Mouse (Mus musculus): Measurements from ENCODE around the gene Erich4. TPM values are rescaled to one million over a fixed set of nuclear protein-coding genes. Genes with fewer than 3 reads are reported as not detected.

Gene Erich4
- 0.60 and 1.1 TPM in 2 replicates for polyA plus RNA-seq (2014; fragmentation: Nextera tagmentation; extraction: Ambion mirVana)

DNA sequence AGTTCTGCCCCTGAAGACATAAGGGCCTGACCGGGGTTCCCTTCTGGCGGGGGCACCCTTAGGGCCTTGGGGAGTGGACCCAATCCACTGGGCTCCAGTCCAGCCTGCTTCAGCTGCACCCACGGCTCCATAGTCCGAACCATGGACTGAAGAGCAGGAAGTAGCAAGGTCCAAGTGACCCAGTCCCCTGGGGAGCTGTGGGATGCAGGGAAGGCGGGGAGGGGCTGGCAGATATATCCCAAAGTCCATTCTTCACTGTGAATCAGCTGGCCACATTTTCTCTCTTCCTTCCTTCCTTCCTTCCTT, at the start of gene Erich4:
TSS of gene Erich4 (minus strand) at position 187 of the 306 bp plus-strand sequence.
- Histone ChIP-seq H3K27ac (ENCODE audit: low read depth) (no peak within 1 kb of the TSS), H3K4me2 (ENCODE audit: low read length) (no peak within 1 kb of the TSS), H3K9me3 (ENCODE audit: control insufficient read depth, low read length) (no peaks in the 10 kb centered on the region), H3K9ac (ENCODE audit: low read length) (no peak within 1 kb of the TSS), H3K4me3 (ENCODE audit: low read depth, low read length) (no peak within 1 kb of the TSS), H3K27me3 (replicated peaks; ENCODE audit: control insufficient read depth, insufficient read depth, low read length) (no peaks in the 10 kb centered on the region), H3K36me3 (ENCODE audit: control insufficient read depth, insufficient read depth, low read length) (no peaks in the 10 kb centered on the region), H3K4me1 (replicated peaks; ENCODE audit: control insufficient read depth, insufficient read depth, low read length) (peaks cover 5% of the 10 kb centered on the region)
- WGBS: 83% methylated on average over 5 of the region's 5 CpGs
- no peak for DNase-seq (ENCODE audit: low spot score)
- ATAC-seq (replicated peaks; ENCODE audit: low FRiP score, low TSS enrichment, low read depth): no peak

DNA sequence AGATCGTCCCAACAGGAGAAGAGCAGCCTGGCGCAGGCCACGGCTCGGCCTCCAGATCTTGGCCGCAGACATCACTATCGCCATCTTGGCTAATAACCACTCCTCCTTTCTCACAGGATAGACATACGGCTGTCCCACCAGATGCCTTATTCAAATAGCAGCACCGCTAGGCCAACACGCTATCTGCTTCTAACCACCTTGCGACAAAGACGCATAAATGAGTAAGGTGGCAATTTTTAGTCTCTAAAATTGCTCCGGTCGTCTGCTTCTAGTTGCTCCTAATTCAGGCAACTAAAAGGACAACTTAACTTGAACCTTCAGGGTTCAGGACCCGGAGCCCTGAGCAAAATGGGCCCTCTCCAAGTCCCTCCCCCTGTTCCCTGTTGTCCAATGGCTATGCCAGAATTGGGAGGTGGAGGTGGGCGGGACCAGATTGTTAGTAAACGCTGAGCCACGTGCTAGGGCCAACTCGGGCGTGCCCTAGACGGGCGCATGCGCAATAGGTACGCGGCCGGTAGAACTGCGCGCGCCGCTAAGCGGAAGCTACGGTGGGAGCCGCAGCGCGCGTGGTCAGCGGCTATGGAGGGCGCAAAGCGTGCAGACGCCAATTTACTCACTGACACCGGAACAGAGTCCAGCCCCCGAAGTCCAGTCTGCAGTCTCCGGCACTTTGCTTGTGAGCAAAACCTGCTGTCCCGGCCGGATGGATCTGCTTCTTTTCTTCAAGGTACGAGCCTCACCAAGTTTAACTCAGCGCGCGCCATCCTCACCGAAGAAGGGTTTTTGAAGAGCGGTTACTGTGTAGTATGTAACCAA, 43.2 kb upstream of the Erich4 start, which contains the start of the genes Bckdha and Exosc5:
TSS of gene Bckdha (minus strand) at position 325 of the 816 bp plus-strand sequence.
TSS of gene Exosc5 (plus strand) at position 508 of the 816 bp plus-strand sequence.
- H3K9ac ChIP-seq (ENCODE audit: low read length): peak within 1 kb of the TSS; percentile 74
- H3K4me3 ChIP-seq (ENCODE audit: low read depth, low read length): peak within 1 kb of the TSS; percentile 81
- peak; percentile 96 for DNase-seq (ENCODE audit: low spot score)
- H3K9me3 ChIP-seq (ENCODE audit: control insufficient read depth, low read length): no peaks in the 10 kb centered on the region
- H3K27ac ChIP-seq (ENCODE audit: low read depth): peak within 1 kb of the TSS; percentile 76
- WGBS: under 1% methylated on average over 50 of the region's 50 CpGs
- peaks cover 8% of the 10 kb centered on the region; the same call in 1 of the 2 replicates for H3K4me1 ChIP-seq (replicated peaks; ENCODE audit: control insufficient read depth, insufficient read depth, low read length)
- peaks cover 15% of the 10 kb centered on the region; the same call in 1 of the 2 replicates for H3K36me3 ChIP-seq (ENCODE audit: control insufficient read depth, insufficient read depth, low read length)
- peak within 1 kb of the TSS; percentile 85 for H3K4me2 ChIP-seq (ENCODE audit: low read length)
- no peaks in the 10 kb centered on the region for H3K27me3 ChIP-seq (replicated peaks; ENCODE audit: control insufficient read depth, insufficient read depth, low read length)
- ATAC-seq (replicated peaks; ENCODE audit: low FRiP score, low TSS enrichment, low read depth): peak; percentile 98

GRCm38 (mm10) chr7:25657785-25658184, 42.1 kb upstream of the Erich4 start:
- no peak for DNase-seq (ENCODE audit: low spot score)

DNA sequence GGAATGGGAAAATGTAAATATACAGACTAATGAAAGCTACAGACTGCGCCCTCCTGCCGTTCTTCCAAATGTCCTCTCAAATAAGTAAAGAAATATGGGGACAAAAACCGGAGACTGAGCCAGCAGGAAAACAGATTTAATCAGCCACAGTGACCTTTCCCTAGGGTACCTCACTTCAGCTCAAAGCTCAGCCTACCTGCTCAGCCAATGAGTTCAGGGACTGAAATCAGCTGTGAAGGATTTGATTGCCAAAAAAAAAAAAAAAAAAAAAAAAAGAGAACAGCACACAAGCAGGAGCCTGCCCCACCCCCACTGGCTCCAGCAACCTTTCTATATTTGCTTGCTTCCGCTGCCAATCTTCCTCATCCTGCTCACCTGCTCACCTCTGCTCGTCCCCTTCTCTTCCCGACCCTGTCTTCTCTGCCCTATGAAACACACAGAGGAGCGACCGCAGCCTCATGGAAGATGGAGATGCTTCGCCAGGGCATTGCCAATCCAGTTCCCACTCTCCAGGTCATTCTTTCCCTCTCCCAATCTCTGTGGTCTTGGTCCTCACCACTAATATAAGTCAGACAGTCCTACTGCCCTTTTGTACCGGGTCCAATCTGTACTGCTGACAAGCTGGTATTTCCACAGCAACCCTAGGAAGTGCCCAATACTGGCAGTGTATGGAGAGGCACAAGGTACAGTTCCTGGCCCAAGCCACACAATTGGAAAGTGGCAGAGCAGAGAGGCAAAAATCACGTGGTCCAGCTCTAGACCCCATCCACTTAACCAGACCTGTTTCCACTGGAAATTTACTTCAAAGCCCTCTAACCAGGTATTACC, 40.1 kb upstream of the Erich4 start:
- no peak for DNase-seq (ENCODE audit: low spot score)

More at GRCm38 (mm10) chr7:25657785-25658184, 42.1 kb upstream of the Erich4 start:
- peak overlapping the region; percentile 85 for H3K4me2 ChIP-seq (ENCODE audit: low read length)
- H3K36me3 ChIP-seq (ENCODE audit: control insufficient read depth, insufficient read depth, low read length): peaks cover 10% of the 10 kb centered on the region; the same call in 1 of the 2 replicates
- no peak for ATAC-seq (replicated peaks; ENCODE audit: low FRiP score, low TSS enrichment, low read depth)
- no peaks in the 10 kb centered on the region for H3K9me3 ChIP-seq (ENCODE audit: control insufficient read depth, low read length)
- H3K4me3 ChIP-seq (ENCODE audit: low read depth, low read length): peak overlapping the region; percentile 81
- H3K9ac ChIP-seq (ENCODE audit: low read length): peak overlapping the region; percentile 74
- H3K27ac ChIP-seq (ENCODE audit: low read depth): no peak overlapping the region
- peaks cover 8% of the 10 kb centered on the region; the same call in 1 of the 2 replicates for H3K4me1 ChIP-seq (replicated peaks; ENCODE audit: control insufficient read depth, insufficient read depth, low read length)
- no peaks in the 10 kb centered on the region for H3K27me3 ChIP-seq (replicated peaks; ENCODE audit: control insufficient read depth, insufficient read depth, low read length)
- 38% methylated on average over 10 of the region's 10 CpGs for WGBS

DNA sequence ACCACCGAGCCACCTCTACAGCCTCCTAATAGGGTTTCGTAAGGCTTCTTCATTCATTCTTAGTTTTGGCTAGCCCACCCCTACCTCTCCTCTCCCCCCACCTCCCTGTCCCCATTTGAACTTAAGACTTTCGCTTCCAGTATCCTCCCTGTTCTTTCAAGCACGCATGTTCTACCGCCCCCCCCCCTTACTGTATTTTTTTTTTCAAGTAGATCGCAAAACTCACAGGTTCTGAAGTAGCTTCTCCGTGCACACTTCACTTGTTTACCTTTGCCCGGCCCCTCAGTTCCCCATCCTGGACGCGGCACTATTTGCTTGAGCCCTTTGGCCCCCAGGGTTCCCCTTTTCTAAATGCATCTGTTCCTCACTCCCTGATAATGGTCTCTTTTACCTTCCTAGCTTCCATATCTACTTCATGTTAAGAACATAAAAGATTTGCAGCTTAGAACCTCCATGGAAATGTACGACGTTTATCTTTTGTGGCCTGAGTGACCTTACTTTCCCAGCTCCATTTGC, 36.6 kb upstream of the Erich4 start:
- Histone ChIP-seq H3K36me3 (ENCODE audit: control insufficient read depth, insufficient read depth, low read length) (no peaks in the 10 kb centered on the region), H3K27ac (ENCODE audit: low read depth) (no peak overlapping the region), H3K27me3 (replicated peaks; ENCODE audit: control insufficient read depth, insufficient read depth, low read length) (no peaks in the 10 kb centered on the region), H3K9me3 (ENCODE audit: control insufficient read depth, low read length) (no peaks in the 10 kb centered on the region), H3K9ac (ENCODE audit: low read length) (no peak overlapping the region), H3K4me3 (ENCODE audit: low read depth, low read length) (no peak overlapping the region), H3K4me1 (replicated peaks; ENCODE audit: control insufficient read depth, insufficient read depth, low read length) (peaks cover 2% of the 10 kb centered on the region; the same call in 1 of the 2 replicates), H3K4me2 (ENCODE audit: low read length) (no peak overlapping the region)
- DNase-seq (ENCODE audit: low spot score): no peak
- no peak for ATAC-seq (replicated peaks; ENCODE audit: low FRiP score, low TSS enrichment, low read depth)
- WGBS: 81% methylated on average over 12 of the region's 12 CpGs

More for the DNA sequence above, 40.1 kb upstream of the Erich4 start:
- no peak for ATAC-seq (replicated peaks; ENCODE audit: low FRiP score, low TSS enrichment, low read depth)
- H3K4me2 ChIP-seq (ENCODE audit: low read length): no peak overlapping the region
- H3K36me3 ChIP-seq (ENCODE audit: control insufficient read depth, insufficient read depth, low read length): no peaks in the 10 kb centered on the region
- 74% methylated on average over 11 of the region's 11 CpGs for WGBS
- no peak overlapping the region for H3K27ac ChIP-seq (ENCODE audit: low read depth)
- H3K4me1 ChIP-seq (replicated peaks; ENCODE audit: control insufficient read depth, insufficient read depth, low read length): peaks cover 8% of the 10 kb centered on the region; the same call in 1 of the 2 replicates
- H3K9me3 ChIP-seq (ENCODE audit: control insufficient read depth, low read length): no peaks in the 10 kb centered on the region
- no peak overlapping the region for H3K4me3 ChIP-seq (ENCODE audit: low read depth, low read length)
- H3K27me3 ChIP-seq (replicated peaks; ENCODE audit: control insufficient read depth, insufficient read depth, low read length): no peaks in the 10 kb centered on the region
- no peak overlapping the region for H3K9ac ChIP-seq (ENCODE audit: low read length)

DNA sequence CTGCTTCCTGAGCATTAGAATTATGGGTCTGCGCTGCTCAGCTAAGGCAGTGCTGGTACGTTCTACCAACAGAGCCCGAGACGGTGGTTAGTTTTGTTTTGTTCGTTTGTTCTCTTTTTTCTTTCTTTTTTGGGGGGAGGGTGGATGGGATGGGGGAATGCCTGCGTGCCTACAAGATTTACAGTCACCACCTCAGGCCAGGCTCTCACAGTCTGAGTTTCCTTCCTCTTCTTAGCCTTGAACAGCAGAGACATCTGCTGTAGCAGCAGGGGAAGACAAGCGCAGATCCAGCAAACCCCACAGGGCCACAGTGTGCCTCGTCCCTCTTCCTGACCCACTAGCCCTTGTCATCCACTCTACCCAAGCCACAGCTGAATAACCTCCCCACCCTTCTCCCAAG, 35.6 kb upstream of the Erich4 start:
- Histone ChIP-seq H3K4me2 (ENCODE audit: low read length) (no peak overlapping the region), H3K4me1 (replicated peaks; ENCODE audit: control insufficient read depth, insufficient read depth, low read length) (no peaks in the 10 kb centered on the region), H3K27ac (ENCODE audit: low read depth) (no peak overlapping the region), H3K36me3 (ENCODE audit: control insufficient read depth, insufficient read depth, low read length) (no peaks in the 10 kb centered on the region), H3K9ac (ENCODE audit: low read length) (no peak overlapping the region), H3K4me3 (ENCODE audit: low read depth, low read length) (no peak overlapping the region), H3K9me3 (ENCODE audit: control insufficient read depth, low read length) (no peaks in the 10 kb centered on the region), H3K27me3 (replicated peaks; ENCODE audit: control insufficient read depth, insufficient read depth, low read length) (no peaks in the 10 kb centered on the region)
- WGBS: 91% methylated on average over 8 of the region's 8 CpGs
- DNase-seq (ENCODE audit: low spot score) (no peak), ATAC-seq (replicated peaks; ENCODE audit: low FRiP score, low TSS enrichment, low read depth) (no peak)

DNA sequence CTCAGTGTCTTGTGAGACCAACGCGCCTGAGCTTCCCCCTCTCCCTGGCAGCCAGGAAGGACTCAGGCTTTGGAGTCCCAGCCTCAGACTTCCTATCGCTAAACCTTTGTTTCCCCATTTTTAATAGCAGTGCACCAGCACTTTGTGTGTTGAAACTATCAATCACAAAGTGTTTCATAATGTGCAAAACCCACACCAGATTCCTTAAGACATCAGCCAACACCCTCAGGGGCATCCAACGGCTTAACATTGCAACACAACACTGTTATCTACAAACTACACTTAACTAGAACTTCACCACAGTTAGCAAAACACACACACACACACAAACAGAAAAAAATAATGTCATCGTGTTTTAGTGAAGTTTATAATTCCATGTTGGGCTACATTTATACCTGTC, 34.1 kb upstream of the Erich4 start:
- no peak for ATAC-seq (replicated peaks; ENCODE audit: low FRiP score, low TSS enrichment, low read depth)
- H3K36me3 ChIP-seq (ENCODE audit: control insufficient read depth, insufficient read depth, low read length): no peaks in the 10 kb centered on the region
- no peaks in the 10 kb centered on the region for H3K27me3 ChIP-seq (replicated peaks; ENCODE audit: control insufficient read depth, insufficient read depth, low read length)
- H3K4me2 ChIP-seq (ENCODE audit: low read length): no peak overlapping the region
- H3K9me3 ChIP-seq (ENCODE audit: control insufficient read depth, low read length): no peaks in the 10 kb centered on the region
- H3K9ac ChIP-seq (ENCODE audit: low read length): no peak overlapping the region
- H3K4me1 ChIP-seq (replicated peaks; ENCODE audit: control insufficient read depth, insufficient read depth, low read length): no peaks in the 10 kb centered on the region
- WGBS: 85% methylated on average over 5 of the region's 5 CpGs
- no peak for DNase-seq (ENCODE audit: low spot score)
- no peak overlapping the region for H3K27ac ChIP-seq (ENCODE audit: low read depth)
- no peak overlapping the region for H3K4me3 ChIP-seq (ENCODE audit: low read depth, low read length)

DNA sequence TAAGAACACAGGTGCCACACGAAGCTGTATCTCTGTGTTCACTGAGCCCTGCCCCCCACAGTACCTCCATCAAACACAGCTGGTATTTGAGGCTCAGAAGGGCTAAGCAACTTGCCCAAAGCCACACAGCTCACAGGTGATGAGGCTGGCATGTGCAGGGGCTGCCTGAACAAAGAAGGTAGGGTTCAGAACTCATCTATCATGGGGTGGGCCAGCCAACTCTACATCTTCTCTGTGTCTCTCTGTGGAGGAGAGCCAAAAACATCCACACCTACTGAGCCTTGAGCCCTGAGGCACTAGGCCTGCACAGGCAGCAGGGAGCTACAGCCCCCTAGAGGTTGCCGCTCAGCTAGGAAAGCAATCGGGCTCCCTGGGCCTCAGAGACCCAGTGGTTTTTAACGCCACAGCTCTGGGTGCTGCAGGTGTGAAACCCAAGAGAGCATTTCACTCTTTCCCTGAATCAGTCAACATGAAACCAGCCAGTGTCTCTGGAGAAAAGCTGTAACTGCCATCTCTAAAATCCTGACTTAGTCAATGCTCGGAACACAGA, 32.0 kb upstream of the Erich4 start:
- Histone ChIP-seq H3K36me3 (ENCODE audit: control insufficient read depth, insufficient read depth, low read length) (no peaks in the 10 kb centered on the region), H3K27me3 (replicated peaks; ENCODE audit: control insufficient read depth, insufficient read depth, low read length) (no peaks in the 10 kb centered on the region), H3K4me3 (ENCODE audit: low read depth, low read length) (no peak overlapping the region), H3K27ac (ENCODE audit: low read depth) (no peak overlapping the region), H3K4me1 (replicated peaks; ENCODE audit: control insufficient read depth, insufficient read depth, low read length) (no peaks in the 10 kb centered on the region), H3K9ac (ENCODE audit: low read length) (no peak overlapping the region), H3K4me2 (ENCODE audit: low read length) (no peak overlapping the region), H3K9me3 (ENCODE audit: control insufficient read depth, low read length) (no peaks in the 10 kb centered on the region)
- no peak for DNase-seq (ENCODE audit: low spot score)
- no peak for ATAC-seq (replicated peaks; ENCODE audit: low FRiP score, low TSS enrichment, low read depth)
- 47% methylated on average over 5 of the region's 5 CpGs for WGBS

Measured in intestine, embryonic 14.5 days (tissue).